ENCODE assay signal across 9 mouse cellular contexts in genomic region chr6:53854971-53855856, GRCm38 (mm10). TPM values are rescaled to one million over a fixed set of nuclear protein-coding genes. Genes with fewer than 3 reads are reported as not detected.
DNase-seq lines count a peak whose midpoint lies in the region; ATAC-seq and TF ChIP-seq lines count a peak whose summit lies in the region.
"Had no signal": no experiment of that assay in that cellular context is flagged by ENCODE, and none has a peak within 500 bp of the region (broad histone marks: within the 10 kb centered on the region; RNA-seq: fewer than 3 reads in every experiment).

No protein-coding gene starts in this region.

- H3K36me3 ChIP-seq in forebrain, embryonic 13.5 days (ENCODE audit: poor library complexity, severe bottlenecking) = no peaks in the 10 kb centered on the region
- no peaks in the 10 kb centered on the region for H3K36me3 ChIP-seq in forebrain, embryonic 10.5 days (replicated peaks)
- H3K36me3 ChIP-seq in lung, embryonic 15.5 days = no peaks in the 10 kb centered on the region
- no peaks in the 10 kb centered on the region for H3K36me3 ChIP-seq in forebrain, postnatal 0 days (ENCODE audit: insufficient read depth)
- H3K36me3 ChIP-seq in midbrain, embryonic 16.5 days (ENCODE audit: control insufficient read depth, insufficient read depth, low read length) = no peaks in the 10 kb centered on the region

- H3K9me3 ChIP-seq in forebrain, embryonic 13.5 days (replicated peaks) = no peaks in the 10 kb centered on the region
- no peaks in the 10 kb centered on the region for H3K9me3 ChIP-seq in forebrain, embryonic 10.5 days
- H3K9me3 ChIP-seq in lung, embryonic 15.5 days = no peaks in the 10 kb centered on the region
- no peaks in the 10 kb centered on the region for H3K9me3 ChIP-seq in forebrain, postnatal 0 days (ENCODE audit: low read length)
- H3K9me3 ChIP-seq in midbrain, embryonic 16.5 days (replicated peaks; ENCODE audit: control insufficient read depth, low read length, poor library complexity, severe bottlenecking) = no peaks in the 10 kb centered on the region

- no peak overlapping the region for H3K27ac ChIP-seq in forebrain, embryonic 13.5 days
- H3K27ac ChIP-seq in forebrain, embryonic 10.5 days = no peak overlapping the region
- peak overlapping the region; percentile 43 for H3K27ac ChIP-seq in lung, embryonic 15.5 days
- H3K27ac ChIP-seq in forebrain, postnatal 0 days (ENCODE audit: low read depth, low read length) = 0 out of 2 replicates have a peak overlapping the region, but pooled peaks have one; percentile 23
- H3K27ac ChIP-seq in midbrain, embryonic 16.5 days (ENCODE audit: low read length) = peak overlapping the region; percentile 54

- no peak for DNase-seq in forebrain, embryonic 10.5 days (ENCODE audit: extremely low spot score, low spot score)
- DNase-seq in lung, postnatal 36 days = no peak
- DNase-seq in forebrain, postnatal 0 days = peak; percentile 58
- no peak for DNase-seq in right cerebral cortex, adult 2 months (ENCODE audit: low spot score in 2 of 2)
- no peak for DNase-seq in urinary bladder, postnatal 10 days (ENCODE audit: low spot score)

- no peaks in the 10 kb centered on the region for H3K27me3 ChIP-seq in forebrain, embryonic 13.5 days
- no peaks in the 10 kb centered on the region; the same call in 1 of the 2 replicates for H3K27me3 ChIP-seq in forebrain, embryonic 10.5 days (ENCODE audit: poor library complexity, severe bottlenecking)
- H3K27me3 ChIP-seq in lung, embryonic 15.5 days = no peaks in the 10 kb centered on the region
- H3K27me3 ChIP-seq in forebrain, postnatal 0 days (ENCODE audit: insufficient read depth, low read length) = no peaks in the 10 kb centered on the region
- H3K27me3 ChIP-seq in midbrain, embryonic 16.5 days (ENCODE audit: control insufficient read depth, insufficient read depth, low read depth, low read length) = no peaks in the 10 kb centered on the region

- no peak overlapping the region for H3K9ac ChIP-seq in forebrain, embryonic 13.5 days
- H3K9ac ChIP-seq in lung, embryonic 15.5 days = no peak overlapping the region
- no peak overlapping the region for H3K9ac ChIP-seq in forebrain, postnatal 0 days
- H3K9ac ChIP-seq in midbrain, embryonic 16.5 days (ENCODE audit: low read depth, low read length) = no peak overlapping the region

- no peak overlapping the region for H3K4me2 ChIP-seq in forebrain, embryonic 13.5 days
- H3K4me2 ChIP-seq in lung, embryonic 15.5 days = no peak overlapping the region
- H3K4me2 ChIP-seq in forebrain, postnatal 0 days (ENCODE audit: low read depth) = no peak overlapping the region
- H3K4me2 ChIP-seq in midbrain, embryonic 16.5 days (ENCODE audit: low read length) = no peak overlapping the region

- TF ChIP-seq CTCF in forebrain, postnatal 0 days (IDR thresholded peaks at IDR 0.05; ENCODE audit: low read depth) = no peak

- WGBS in forebrain, embryonic 13.5 days = 68% methylated on average over 12 of the region's 12 CpGs
- 92% methylated on average over 12 of the region's 12 CpGs for WGBS in forebrain, embryonic 10.5 days
- 46% methylated on average over 12 of the region's 12 CpGs for WGBS in lung, embryonic 15.5 days
- 61% methylated on average over 12 of the region's 12 CpGs for WGBS in forebrain, postnatal 0 days
- 65% methylated on average over 12 of the region's 12 CpGs for WGBS in midbrain, embryonic 16.5 days

- ATAC-seq in forebrain, embryonic 13.5 days = 0 out of 2 replicates have a peak, but pooled peaks have one; percentile 41
- peak; percentile 84 for ATAC-seq in lung, embryonic 15.5 days (ENCODE audit: borderline replicate concordance, extremely low read depth, low FRiP score, low TSS enrichment)
- ATAC-seq in forebrain, postnatal 0 days = peak; percentile 88
- 0 out of 2 replicates have a peak, but pooled peaks have one; percentile 42 for ATAC-seq in midbrain, embryonic 16.5 days

- peaks cover 15% of the 10 kb centered on the region for H3K4me1 ChIP-seq in forebrain, embryonic 13.5 days
- H3K4me1 ChIP-seq in forebrain, embryonic 10.5 days = peaks cover 15% of the 10 kb centered on the region; the same call in 1 of the 2 replicates
- H3K4me1 ChIP-seq in lung, embryonic 15.5 days = peaks cover 29% of the 10 kb centered on the region
- no peaks in the 10 kb centered on the region for H3K4me1 ChIP-seq in forebrain, postnatal 0 days (ENCODE audit: insufficient read depth)
- 0 out of 2 replicates have a peak, but pooled peaks cover 2% of the 10 kb centered on the region for H3K4me1 ChIP-seq in midbrain, embryonic 16.5 days (ENCODE audit: control insufficient read depth, insufficient read depth, low read length)

- H3K4me3 ChIP-seq in forebrain, embryonic 13.5 days = no peak overlapping the region
- H3K4me3 ChIP-seq in forebrain, embryonic 10.5 days = no peak overlapping the region
- H3K4me3 ChIP-seq in lung, embryonic 15.5 days = no peak overlapping the region
- H3K4me3 ChIP-seq in forebrain, postnatal 0 days (ENCODE audit: low read depth, low read length) = no peak overlapping the region
- H3K4me3 ChIP-seq in midbrain, embryonic 16.5 days (ENCODE audit: low read depth, low read length) = no peak overlapping the region

RNA-seq across cellular contexts. Expression of gene Tril, which starts 34.6 kb away (rescaled TPM):
- polyA plus RNA-seq in forebrain, embryonic 13.5 days (2015; fragmentation: Nextera tagmentation; extraction: Ambion mirVana) = 5.6 and 6.3 TPM in 2 replicates
- 36.5 and 41.6 TPM in 2 replicates for polyA plus RNA-seq in forebrain, embryonic 10.5 days (2016; fragmentation: Nextera tagmentation; extraction: Ambion mirVana)
- polyA plus RNA-seq in lung, embryonic 15.5 days (2015; fragmentation: Nextera tagmentation; extraction: Ambion mirVana) = 48.4 and 50.7 TPM in 2 replicates
- 17.8 and 27.8 TPM in 2 replicates for total RNA-seq in forebrain, postnatal 0 days (2014; rRNA removed)
- polyA plus RNA-seq in forebrain, postnatal 0 days (2015; fragmentation: Nextera tagmentation; extraction: Ambion mirVana) = 8.5 and 18.2 TPM in 2 replicates
- polyA plus RNA-seq in midbrain, embryonic 16.5 days (2015; fragmentation: Nextera tagmentation; extraction: Ambion mirVana) = 13.0 and 16.9 TPM in 2 replicates
- total RNA-seq: monocyte, adult 5-6 weeks had no signal

Comparison
In these comparisons a context has a peak if more than half of its experiments do, and no peak if none do; other contexts are left out.
1. H3K27ac ChIP-seq: peak in lung, embryonic 15.5 days (single experiment), forebrain, postnatal 0 days (single experiment) and midbrain, embryonic 16.5 days (single experiment); none in forebrain, embryonic 13.5 days (single experiment) and forebrain, embryonic 10.5 days (single experiment).
2. Peak in every context shown above with its lines, with median percentiles within 50 percentile points of each other: ATAC-seq.